Mouse (Mus musculus): ENCODE data around the gene Sox5. TPM values are rescaled to one million over a fixed set of nuclear protein-coding genes. Genes with fewer than 3 reads are reported as not detected.
A peak's percentile ranks its signal among the peaks of the same experiment; 100 is the strongest.

Gene Sox5
- total RNA-seq, 2 experiments from 2014 or later: 3.8 to 9.1 TPM

DNA sequence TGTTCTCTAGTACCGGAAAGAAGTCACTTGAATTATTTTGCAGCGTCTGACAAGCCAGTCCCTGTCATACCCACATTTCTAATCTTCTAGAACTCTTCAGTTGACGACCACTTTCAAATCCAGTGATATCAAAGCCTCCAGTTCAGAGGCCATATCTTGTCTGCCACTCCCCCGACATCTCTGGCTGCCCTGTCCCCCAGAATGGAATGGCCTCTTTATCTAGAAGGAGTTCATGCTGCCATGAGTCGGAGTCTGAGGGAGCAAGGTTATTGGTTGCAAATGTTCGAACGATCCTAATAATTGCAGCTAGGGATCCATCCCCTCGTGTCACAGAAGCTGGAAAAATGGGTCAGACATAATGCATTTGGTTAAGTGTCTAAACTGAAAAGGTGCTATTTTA is 170.9 kb downstream of the Sox5 start:
- peak; percentile 62 for ATAC-seq (replicated peaks; ENCODE audit: low FRiP score, low TSS enrichment, poor library complexity, severe bottlenecking)

DNA sequence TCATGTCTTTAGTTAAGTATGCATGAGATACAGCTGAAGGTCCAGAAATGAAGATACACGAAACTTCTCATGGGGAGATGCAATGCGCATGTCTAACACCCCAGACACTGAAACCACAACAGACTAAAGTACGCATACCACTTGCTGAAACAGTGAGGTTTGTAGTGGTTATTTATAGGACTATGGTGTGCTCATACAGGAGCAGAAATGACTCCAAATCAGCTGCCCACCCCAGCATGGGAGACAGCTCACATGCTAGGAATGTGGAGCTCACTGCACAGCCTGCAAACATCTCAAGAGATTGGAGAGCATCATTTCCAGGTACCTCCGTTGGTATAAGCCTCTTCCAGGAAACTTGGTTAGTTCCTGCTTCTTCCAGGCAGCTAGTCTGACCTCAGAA is 178.9 kb downstream of the Sox5 start:
- ATAC-seq (replicated peaks; ENCODE audit: low FRiP score, low TSS enrichment, poor library complexity, severe bottlenecking): no peak

DNA sequence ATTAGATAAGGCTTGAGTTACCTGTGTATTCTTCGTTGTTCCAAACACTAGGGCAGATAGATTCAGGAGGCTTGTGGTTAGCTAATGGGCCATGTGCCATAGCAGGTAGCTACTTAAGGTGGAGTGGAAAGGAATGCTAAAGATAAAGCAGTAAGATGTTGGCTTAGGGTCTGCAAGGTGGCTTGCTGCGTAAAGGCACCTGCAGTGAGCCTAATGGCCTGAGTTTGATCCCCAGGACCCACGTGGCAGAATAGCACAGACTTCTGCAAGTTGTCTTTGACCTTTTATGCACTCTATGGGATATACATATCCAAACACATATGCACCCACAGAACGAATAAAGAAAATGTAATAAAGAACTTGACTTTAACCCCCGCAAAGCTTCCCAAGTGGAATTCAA is 181.4 kb downstream of the Sox5 start:
- ATAC-seq (replicated peaks; ENCODE audit: low FRiP score, low TSS enrichment, poor library complexity, severe bottlenecking): no peak

DNA sequence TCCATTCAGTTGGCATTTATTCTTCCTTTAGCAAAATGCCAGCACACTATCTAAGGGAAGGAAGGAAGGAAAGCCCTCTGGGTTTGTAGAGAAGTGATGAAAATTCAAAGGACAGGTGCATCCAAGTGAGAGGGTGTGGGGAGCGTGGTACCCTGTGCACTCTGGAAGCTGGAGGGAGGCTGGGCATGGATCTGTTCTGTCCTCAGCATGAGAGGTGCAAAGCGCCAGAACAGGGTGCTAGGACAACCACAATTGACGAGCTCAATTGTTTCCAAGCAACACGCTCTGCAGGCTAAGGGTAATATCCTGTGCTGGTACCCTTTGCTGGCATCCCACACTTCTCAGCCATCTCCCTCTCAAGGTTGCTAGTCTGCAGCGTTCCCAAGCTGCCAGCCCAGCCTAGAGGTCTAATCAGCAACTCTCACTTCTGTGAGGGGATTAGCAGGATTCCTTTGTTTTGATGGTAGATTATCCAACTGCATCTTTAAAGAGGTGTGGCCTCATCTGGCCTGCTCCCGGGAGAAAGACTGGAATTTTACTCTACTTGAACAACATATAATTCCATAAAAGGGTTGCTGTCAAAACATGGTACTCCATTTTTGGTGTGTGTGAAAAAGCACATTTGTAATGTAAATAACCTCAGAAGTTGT is 183.3 kb downstream of the Sox5 start:
- ATAC-seq (replicated peaks; ENCODE audit: low FRiP score, low TSS enrichment, poor library complexity, severe bottlenecking): no peak

DNA sequence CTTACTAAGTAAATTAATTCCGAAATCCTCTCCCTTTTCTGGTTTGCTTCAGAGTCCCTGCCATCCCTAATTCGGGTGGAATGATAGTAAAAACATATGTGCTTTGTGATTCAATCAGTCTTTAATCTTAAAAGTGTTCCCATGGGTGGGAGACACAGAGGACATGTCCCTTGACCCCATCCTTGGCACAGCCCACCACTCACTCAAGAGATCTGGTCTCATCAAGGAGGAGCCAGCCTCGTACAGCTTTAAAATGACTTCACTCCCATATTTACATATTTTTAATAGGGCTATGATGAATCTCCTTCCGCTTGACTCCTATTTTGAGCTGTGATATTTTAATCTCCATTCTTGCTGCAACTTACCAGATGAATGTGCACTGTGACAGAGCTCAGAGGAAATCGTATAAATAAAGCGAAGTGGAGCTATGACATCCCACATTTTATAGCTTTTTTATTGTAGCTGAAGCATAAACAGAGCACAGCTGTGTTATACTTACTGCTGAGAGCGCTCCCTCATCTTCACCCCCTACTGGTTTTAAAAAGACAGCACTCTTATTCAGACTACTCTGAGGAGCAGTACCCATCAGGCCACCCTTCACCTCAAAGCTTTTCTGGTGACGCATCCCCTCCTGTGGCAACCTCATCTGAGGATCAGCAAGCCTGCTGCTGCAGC is 185.1 kb downstream of the Sox5 start:
- ATAC-seq (replicated peaks; ENCODE audit: low FRiP score, low TSS enrichment, poor library complexity, severe bottlenecking): no peak

DNA sequence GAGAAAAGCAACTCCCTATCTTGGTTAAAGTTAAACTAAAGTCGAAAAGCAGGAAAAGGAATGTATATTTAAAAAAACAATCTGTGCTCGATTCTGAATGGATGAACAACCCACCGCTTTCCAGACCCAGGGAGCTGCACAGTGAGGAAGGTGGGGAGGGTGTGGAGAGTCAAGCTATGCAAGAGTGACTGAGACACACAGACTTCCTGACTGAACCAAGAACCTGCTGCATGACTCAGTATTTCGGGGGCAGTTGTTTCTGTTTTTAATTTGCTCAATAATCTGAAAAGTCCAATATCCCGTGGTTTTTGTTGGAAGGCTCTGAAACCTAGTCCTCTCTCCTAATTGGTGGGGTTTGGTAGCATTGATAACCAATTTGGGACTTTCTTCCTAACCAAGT is 196.9 kb downstream of the Sox5 start:
- no peak for ATAC-seq (replicated peaks; ENCODE audit: low FRiP score, low TSS enrichment, poor library complexity, severe bottlenecking)

DNA sequence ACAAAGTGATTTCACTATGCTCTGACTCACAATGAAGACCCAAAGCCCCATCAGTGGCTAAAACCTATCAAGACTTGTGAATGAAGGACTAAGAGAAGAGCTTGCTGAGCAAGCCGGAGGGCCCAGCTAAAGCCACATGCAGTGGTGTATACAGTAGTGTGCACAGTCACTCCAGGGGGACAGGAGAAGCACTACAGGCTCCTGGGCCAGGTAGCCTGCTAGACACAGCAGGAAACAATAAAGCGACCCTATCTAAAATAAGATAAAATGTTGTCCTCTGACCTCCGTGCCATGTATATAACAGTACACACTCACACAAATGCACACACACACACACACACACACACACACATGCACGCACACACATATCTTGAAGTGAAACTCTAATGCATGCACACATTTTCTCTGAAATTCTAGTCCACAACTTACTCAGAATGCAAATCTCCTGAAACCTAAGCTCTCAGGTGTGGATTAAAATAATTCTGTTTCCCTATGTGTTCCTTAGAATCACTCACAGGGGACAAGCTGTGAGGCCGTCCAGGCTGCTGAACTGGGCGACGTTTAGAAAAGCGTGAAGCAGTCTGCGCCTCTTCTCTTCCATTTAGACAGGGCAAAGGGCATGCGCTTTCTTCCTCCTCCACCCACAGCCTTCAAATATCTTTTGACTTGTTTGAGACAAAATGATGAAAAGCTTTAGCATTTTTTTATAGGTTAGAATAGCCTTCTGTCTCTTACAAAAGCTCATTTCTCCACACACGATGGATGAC is 197.5 kb downstream of the Sox5 start:
- no peak for ATAC-seq (replicated peaks; ENCODE audit: low FRiP score, low TSS enrichment, poor library complexity, severe bottlenecking)

DNA sequence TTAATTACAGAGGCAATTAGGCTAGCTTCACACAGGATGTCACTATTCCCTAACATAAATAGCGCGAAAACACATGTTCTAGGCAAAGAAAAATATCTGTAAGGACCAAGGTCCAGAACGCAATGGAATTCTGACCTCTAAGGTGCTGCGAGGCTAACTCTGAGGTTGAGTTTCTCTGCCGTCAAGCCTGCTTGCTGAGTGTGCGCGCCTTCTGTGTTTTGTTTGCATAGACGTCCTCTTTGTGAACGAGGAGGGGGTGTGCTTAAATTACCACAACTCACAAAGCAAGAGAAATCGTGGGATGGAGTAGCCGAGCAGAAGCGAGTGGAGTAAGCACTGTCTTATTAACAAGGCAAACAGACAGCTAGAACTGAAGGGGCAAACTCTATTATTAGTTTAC is 202.5 kb downstream of the Sox5 start:
- ATAC-seq (replicated peaks; ENCODE audit: low FRiP score, low TSS enrichment, poor library complexity, severe bottlenecking): no peak

DNA sequence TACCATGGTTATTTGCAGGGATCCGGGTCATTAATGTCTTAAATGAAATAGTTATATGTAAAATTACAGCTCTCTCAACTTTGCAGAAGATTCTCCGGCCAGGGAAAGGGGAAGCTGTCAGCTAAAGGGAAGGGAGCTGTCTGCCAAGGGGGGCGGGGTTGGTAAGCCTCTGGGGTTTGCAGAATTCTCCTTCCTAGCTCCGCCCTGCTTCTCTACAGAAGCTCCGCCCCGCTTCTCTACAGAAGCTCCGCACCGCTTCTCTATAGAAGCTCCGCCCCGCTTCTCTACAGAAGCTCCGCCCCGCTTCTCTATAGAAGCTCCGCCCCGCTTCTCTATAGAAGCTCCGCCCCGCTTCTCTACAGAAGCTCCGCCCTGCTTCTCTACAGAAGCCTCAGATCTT is 210.9 kb downstream of the Sox5 start:
- peak; percentile 95 for ATAC-seq (replicated peaks; ENCODE audit: low FRiP score, low TSS enrichment, poor library complexity, severe bottlenecking)

DNA sequence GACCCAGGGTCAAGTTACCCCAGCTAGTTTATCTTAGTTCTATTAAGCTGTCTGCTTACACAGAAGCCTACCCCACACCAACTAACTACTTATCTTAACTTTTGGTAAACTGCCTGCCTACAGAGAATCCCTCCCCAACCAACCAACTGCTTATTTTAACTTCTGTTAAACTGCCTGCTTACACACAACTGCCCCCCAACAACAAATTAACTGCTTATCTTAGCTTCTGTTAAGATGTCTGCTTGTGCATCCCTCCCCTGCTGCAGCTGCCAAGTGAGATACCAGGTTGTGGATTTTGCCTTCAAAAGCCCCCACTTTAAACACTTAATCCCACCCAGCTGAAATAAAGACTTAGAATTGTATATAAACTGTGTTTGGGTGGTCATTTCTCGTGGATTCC is 215.9 kb downstream of the Sox5 start:
- ATAC-seq (replicated peaks; ENCODE audit: low FRiP score, low TSS enrichment, poor library complexity, severe bottlenecking): peak; percentile 45

DNA sequence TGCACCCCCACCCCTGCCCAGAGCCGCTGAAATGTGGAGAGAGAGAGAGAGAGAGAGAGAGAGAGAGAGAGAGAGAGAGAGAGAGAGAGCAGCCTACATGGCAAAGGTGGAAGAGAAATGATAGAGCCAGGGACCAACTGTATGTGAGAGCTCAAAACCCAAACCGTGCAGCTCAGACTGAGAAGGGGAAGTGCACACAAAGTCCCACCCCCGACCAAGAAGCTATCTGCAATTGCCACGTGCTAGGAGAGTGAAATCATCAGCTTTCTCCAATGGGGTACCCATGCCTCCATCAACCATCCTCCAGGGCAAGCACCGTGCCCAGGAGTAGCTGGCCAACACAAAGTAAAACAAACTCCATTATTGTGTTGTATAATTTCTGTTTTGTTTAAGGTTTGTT is 220.1 kb downstream of the Sox5 start:
- ATAC-seq (replicated peaks; ENCODE audit: low FRiP score, low TSS enrichment, poor library complexity, severe bottlenecking): peak; percentile 46; the same call in 1 of the 2 replicates

DNA sequence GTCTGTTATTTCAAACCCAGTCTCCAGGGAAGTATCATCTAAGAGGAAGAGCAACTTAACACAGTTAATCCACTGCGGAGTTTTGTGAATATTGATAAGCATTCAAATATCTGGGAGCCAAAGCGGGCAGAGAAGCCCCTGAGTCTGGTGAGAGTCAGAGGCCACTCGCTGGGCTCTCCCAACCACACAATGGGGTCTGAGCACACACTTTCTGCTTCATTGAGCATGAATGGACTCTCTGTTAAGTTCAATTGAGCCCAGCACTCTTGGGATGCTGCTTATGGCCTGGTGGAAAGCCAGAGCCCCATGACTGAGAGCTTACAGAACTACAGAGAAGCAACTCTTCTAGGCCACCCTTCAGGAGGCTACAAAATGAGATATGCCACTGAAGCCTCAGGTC is 221.6 kb downstream of the Sox5 start:
- no peak for ATAC-seq (replicated peaks; ENCODE audit: low FRiP score, low TSS enrichment, poor library complexity, severe bottlenecking)

DNA sequence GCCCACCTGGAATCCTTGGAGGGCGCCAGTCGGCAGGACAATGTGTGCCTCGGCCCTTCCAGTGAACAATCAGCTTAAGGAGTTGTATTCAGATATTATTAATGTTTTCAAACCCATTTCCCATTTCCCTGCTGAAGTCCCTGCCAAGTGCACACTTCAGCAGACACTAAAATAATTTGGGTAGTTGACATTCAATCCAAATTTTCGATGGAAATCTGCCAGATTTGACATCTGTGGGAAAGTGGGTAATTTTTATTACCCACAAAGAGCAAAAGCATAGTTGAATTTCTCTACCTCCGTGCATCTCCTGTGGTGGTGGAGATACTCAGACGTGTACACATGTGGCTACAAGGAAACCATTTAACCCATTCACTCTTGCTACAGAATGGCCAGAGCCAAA is 228.3 kb downstream of the Sox5 start:
- no peak for ATAC-seq (replicated peaks; ENCODE audit: low FRiP score, low TSS enrichment, poor library complexity, severe bottlenecking)

DNA sequence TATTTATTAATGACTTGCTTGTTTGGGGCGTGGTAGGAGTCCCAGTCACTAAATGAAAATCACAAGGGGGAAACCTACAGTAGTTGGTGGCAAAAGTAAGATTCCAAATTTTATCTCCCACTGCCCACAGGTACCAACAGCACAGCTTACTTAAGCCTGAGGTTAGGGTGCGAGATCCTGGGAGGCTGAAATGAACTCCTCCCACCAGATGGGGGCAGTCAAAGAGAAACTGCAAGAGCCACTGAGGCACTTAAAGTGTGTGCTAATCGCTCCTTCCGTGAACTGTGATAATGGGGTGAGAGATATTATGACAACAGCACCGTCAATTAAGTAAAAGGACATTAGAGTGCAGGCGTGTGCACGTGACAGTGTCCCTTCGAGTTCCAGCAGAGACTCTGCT is 232.8 kb downstream of the Sox5 start:
- ATAC-seq (replicated peaks; ENCODE audit: low FRiP score, low TSS enrichment, poor library complexity, severe bottlenecking): no peak

DNA sequence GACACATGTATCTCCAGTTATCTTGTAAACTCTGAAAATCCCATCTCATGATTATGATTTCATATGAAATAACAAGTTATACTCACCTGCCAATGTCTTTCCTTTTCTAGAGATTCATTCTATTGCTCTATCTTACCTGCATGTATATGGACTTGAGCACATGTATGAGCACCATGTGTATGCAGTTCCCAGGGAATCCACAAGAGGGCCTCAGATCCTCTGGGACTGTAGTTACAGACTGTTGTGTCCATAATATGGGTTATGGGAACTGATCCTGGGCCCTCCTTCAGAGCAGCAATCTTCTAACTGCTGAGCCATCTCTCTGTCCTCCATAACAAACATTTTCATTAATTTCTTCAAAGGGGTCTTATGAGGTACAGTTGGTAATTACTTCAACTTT is 234.6 kb downstream of the Sox5 start:
- no peak for ATAC-seq (replicated peaks; ENCODE audit: low FRiP score, low TSS enrichment, poor library complexity, severe bottlenecking)

DNA sequence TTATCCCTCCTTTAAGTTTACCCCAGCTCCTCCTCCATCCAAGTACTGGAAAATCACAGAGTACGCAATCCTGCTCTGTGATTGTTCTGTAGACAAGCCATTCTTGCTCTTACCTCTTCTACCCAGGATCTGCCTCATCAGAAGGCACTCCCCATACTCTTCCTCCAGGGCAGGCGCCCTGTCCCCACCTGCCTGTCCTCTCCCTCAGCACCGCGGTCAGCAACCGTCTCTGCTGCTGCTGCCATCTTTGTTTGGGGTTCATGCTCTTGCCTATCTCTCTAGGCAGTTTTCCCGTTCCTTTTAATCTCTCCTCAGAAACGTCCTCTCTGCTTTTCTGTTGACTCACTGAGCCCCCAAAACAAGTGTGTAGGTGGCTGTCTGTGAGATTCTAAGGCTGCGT is 236.2 kb downstream of the Sox5 start:
- ATAC-seq (replicated peaks; ENCODE audit: low FRiP score, low TSS enrichment, poor library complexity, severe bottlenecking): no peak

DNA sequence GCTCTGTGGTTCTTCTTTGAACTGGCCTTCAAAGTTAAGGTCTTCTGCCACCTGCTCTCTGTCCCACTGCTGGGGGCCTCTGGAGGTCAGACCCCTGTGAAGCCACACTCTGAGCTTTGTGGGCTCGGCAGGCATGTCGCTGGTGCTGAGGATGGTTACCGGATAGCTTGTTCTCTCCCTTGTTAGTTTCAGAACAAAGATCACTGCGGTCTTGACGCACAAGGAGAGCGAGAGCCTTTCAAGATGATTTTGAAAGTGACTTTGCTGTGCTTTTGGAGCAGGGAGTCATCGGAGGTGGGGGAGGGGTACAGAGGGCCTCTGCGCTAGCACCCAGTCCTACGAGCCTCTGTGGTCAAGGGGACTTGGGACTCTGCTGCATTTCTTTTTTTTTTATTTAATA is 240.5 kb downstream of the Sox5 start:
- no peak for ATAC-seq (replicated peaks; ENCODE audit: low FRiP score, low TSS enrichment, poor library complexity, severe bottlenecking)

DNA sequence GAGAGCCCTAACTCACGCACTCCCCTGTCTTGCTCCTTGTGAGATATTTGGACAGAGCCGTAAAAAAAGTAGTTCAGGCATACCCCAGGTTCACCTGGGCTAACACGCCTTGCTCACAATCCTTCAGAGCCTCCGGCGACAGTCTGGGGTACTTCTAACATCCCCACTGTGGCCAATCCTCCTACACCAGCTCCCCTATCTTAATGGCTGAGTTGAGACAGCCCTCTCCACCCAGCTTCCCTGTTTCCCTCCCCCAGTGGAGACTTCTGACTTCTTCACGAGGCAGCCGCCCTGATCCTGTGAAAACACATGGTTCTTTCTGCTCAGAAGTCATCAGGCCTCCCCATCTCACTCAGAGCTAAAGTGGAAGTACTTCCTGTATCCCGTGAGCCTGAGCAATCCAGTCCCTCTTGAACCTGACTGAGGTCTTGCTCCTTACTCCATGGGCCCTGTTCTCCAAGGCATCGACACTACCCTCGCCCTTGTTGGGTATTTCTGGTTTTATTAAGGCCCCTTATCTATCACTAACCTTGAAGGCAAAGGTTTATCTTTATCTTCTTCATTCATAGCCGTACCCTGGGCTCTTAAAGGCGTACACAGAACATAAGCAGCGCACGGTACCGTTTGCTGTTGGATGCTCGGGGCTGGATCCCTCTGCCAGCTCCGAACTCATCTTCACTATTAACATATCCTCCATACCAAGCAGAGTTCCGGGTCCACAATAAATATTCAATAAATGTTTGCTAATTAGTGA is 242.2 kb downstream of the Sox5 start:
- ATAC-seq (replicated peaks; ENCODE audit: low FRiP score, low TSS enrichment, poor library complexity, severe bottlenecking): no peak

DNA sequence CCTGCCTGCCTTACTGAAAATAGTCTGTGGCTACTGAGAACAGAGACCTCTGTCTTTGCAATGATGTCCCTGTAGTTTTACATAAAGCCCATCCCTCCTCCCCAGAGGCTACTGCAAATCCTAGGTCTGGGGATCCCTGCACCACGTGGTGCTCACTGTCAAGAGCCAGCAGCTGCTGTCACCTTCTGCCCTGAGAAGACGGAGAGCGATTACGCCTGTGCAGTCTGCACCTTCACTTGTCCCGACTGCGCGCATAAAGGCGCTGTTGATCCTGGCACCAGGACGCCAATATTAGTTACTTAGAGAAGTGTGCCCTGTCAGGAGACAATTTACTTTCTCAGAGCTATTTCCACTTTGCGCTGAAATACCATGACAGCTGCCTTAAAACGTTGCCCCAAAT is 258.3 kb downstream of the Sox5 start:
- ATAC-seq (replicated peaks; ENCODE audit: low FRiP score, low TSS enrichment, poor library complexity, severe bottlenecking): 0 out of 2 replicates have a peak, but pooled peaks have one; percentile 18

DNA sequence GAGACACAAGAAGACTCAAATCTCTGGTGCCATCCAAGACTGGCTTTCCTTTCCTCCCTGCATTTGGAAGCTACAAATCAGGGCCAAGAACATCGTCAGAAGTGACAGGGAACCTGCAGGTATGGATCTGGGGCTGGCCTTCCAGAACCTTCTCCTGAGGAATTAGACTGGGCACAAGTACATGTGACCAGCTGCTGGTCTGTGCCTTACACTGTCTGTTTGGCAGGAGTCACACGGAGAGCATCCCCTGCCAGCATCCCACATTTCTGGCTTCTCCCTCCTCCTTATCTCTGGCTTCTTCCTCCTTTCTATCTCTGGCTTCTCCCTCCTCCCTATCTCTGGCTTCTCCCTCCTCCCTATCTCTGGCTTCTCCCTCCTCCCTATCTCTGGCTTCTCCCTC is 263.0 kb downstream of the Sox5 start:
- no peak for ATAC-seq (replicated peaks; ENCODE audit: low FRiP score, low TSS enrichment, poor library complexity, severe bottlenecking)
